Mouse (Mus musculus) neural tube, embryonic 15.5 days (tissue): ENCODE results near the gene Rsu1. TPM values are rescaled to one million over a fixed set of nuclear protein-coding genes. Genes with fewer than 3 reads are reported as not detected.
A peak's percentile ranks its signal among the peaks of the same experiment; 100 is the strongest.

Source experiments
- ATAC-seq: fragments of 200-750 bp; cut with Nextera tagmentation; 2 replicates; pipeline ENCODE4 v1.8.0; 2017; ENCODE audit warnings: mild to moderate bottlenecking, moderate TSS enrichment, moderate library complexity; ENCODE audit not compliant: low FRiP score
- H3K27ac ChIP-seq: fragments of 300-500 bp; sonication (generic); replicated peaks from 2 replicates; pipeline ENCODE4 v1.5.1; 2015; ENCODE audit warnings: mild to moderate bottlenecking, inconsistent platforms
- H3K27me3 ChIP-seq: fragments of 300-500 bp; sonication (generic); replicated peaks from 2 replicates; pipeline ENCODE4 v1.6.1; 2015; ENCODE audit warnings: inconsistent platforms
- H3K36me3 ChIP-seq: fragments of 300-500 bp; sonication (generic); 2 replicates; pipeline ENCODE4 v1.6.1; 2015; ENCODE audit warnings: inconsistent platforms
- H3K4me1 ChIP-seq: fragments of 300-500 bp; sonication (generic); 2 replicates; pipeline ENCODE4 v1.6.1; 2015; ENCODE audit warnings: inconsistent platforms
- H3K4me2 ChIP-seq: fragments of 300-500 bp; sonication (generic); 2 replicates; pipeline ENCODE4 v1.6.1; 2015; ENCODE audit warnings: inconsistent platforms, mild to moderate bottlenecking, moderate library complexity
- H3K4me3 ChIP-seq: fragments of 300-500 bp; sonication (generic); replicated peaks from 2 replicates; pipeline ENCODE4 v1.5.1; 2015; ENCODE audit warnings: mild to moderate bottlenecking, inconsistent platforms
- H3K9ac ChIP-seq: fragments of 300-500 bp; sonication (generic); replicated peaks from 2 replicates; pipeline ENCODE4 v1.6.1; 2015; ENCODE audit warnings: mild to moderate bottlenecking, inconsistent platforms
- H3K9me3 ChIP-seq: fragments of 300-500 bp; sonication (generic); replicated peaks from 2 replicates; pipeline ENCODE4 v1.6.1; 2016; ENCODE audit warnings: inconsistent platforms
- WGBS: fragments of 180-500 bp; shearing (Covaris S2); methylation state at CpG from one replicate; pipeline ENCODE4 v1.1.7; 2015; ENCODE audit warnings: mixed read lengths; 5-methylcytosine and 5-hydroxymethylcytosine counted together
- polyA plus RNA-seq: library from polyadenylated mRNA; unstranded; fragments of >200 nt; fragmentation: Nextera tagmentation; extraction: Ambion mirVana; gene quantifications from 2 replicates; pipeline ENCODE4 v1.2.1, GENCODE M21; 2015

Gene Rsu1
- polyA plus RNA-seq, 1 experiment from 2014 or later, result 78.5 TPM

- no peak overlapping the region for H3K9ac ChIP-seq
- H3K27me3 ChIP-seq, result no peaks in the 10 kb centered on the region
- no peak for ATAC-seq
- 83% methylated on average over 4 of the region's 4 CpGs for WGBS
- H3K4me2 ChIP-seq, result no peak overlapping the region
- no peaks in the 10 kb centered on the region for H3K9me3 ChIP-seq
- H3K4me3 ChIP-seq, result no peak overlapping the region
- H3K4me1 ChIP-seq, result no peaks in the 10 kb centered on the region
- no peak overlapping the region for H3K27ac ChIP-seq
- no peaks in the 10 kb centered on the region for H3K36me3 ChIP-seq
Measured at GRCm38 (mm10) chr2:13263150-13263549, 8.1 kb downstream of the Rsu1 start.

- H3K36me3 ChIP-seq, result peaks cover 10% of the 10 kb centered on the region
- no peak overlapping the region for H3K4me2 ChIP-seq
- no peaks in the 10 kb centered on the region for H3K27me3 ChIP-seq
- no peak overlapping the region for H3K4me3 ChIP-seq
- WGBS, result 98% methylated on average over 2 of the region's 2 CpGs
- no peak overlapping the region for H3K9ac ChIP-seq
- H3K27ac ChIP-seq, result no peak overlapping the region
- ATAC-seq, result no peak
- no peaks in the 10 kb centered on the region for H3K9me3 ChIP-seq
- H3K4me1 ChIP-seq, result no peaks in the 10 kb centered on the region
Measured at GRCm38 (mm10) chr2:13258606-13259005, 12.6 kb downstream of the Rsu1 start.

GRCm38 (mm10) chr2:13240711-13241110, 30.5 kb downstream of the Rsu1 start:
- Histone ChIP-seq H3K4me3 (no peak overlapping the region), H3K4me1 (0 out of 2 replicates have a peak, but pooled peaks cover 3% of the 10 kb centered on the region), H3K36me3 (no peaks in the 10 kb centered on the region), H3K27ac (no peak overlapping the region), H3K27me3 (no peaks in the 10 kb centered on the region), H3K4me2 (no peak overlapping the region), H3K9ac (no peak overlapping the region), H3K9me3 (no peaks in the 10 kb centered on the region)
- no peak; the same call in 1 of the 2 replicates for ATAC-seq
- 22% methylated on average over 9 of the region's 9 CpGs for WGBS

GRCm38 (mm10) chr2:13237140-13237901, 33.9 kb downstream of the Rsu1 start:
- ATAC-seq, result no peak
- Histone ChIP-seq H3K4me1 (peaks cover 16% of the 10 kb centered on the region), H3K36me3 (no peaks in the 10 kb centered on the region), H3K4me3 (no peak overlapping the region), H3K4me2 (no peak overlapping the region), H3K9ac (no peak overlapping the region), H3K27me3 (no peaks in the 10 kb centered on the region), H3K27ac (no peak overlapping the region), H3K9me3 (no peaks in the 10 kb centered on the region)
- 68% methylated on average over 8 of the region's 8 CpGs for WGBS

GRCm38 (mm10) chr2:13235696-13236095, 35.5 kb downstream of the Rsu1 start:
- no peak for ATAC-seq

GRCm38 (mm10) chr2:13234796-13235195, 36.4 kb downstream of the Rsu1 start:
- no peak overlapping the region for H3K9ac ChIP-seq
- H3K36me3 ChIP-seq, result no peaks in the 10 kb centered on the region
- H3K27ac ChIP-seq, result no peak overlapping the region
- no peak overlapping the region for H3K4me2 ChIP-seq
- no peaks in the 10 kb centered on the region for H3K27me3 ChIP-seq
- WGBS, result 92% methylated on average over 10 of the region's 10 CpGs
- H3K4me1 ChIP-seq, result peaks cover 16% of the 10 kb centered on the region
- no peak overlapping the region for H3K4me3 ChIP-seq
- ATAC-seq, result no peak
- no peaks in the 10 kb centered on the region for H3K9me3 ChIP-seq

More at GRCm38 (mm10) chr2:13235696-13236095, 35.5 kb downstream of the Rsu1 start:
- H3K4me3 ChIP-seq, result no peak overlapping the region
- no peak overlapping the region for H3K4me2 ChIP-seq
- H3K27me3 ChIP-seq, result no peaks in the 10 kb centered on the region
- peaks cover 16% of the 10 kb centered on the region for H3K4me1 ChIP-seq
- H3K36me3 ChIP-seq, result no peaks in the 10 kb centered on the region
- no peak overlapping the region for H3K27ac ChIP-seq
- WGBS, result 63% methylated on average over 5 of the region's 5 CpGs
- no peak overlapping the region for H3K9ac ChIP-seq
- H3K9me3 ChIP-seq, result no peaks in the 10 kb centered on the region

- H3K36me3 ChIP-seq, result no peaks in the 10 kb centered on the region
- no peak overlapping the region for H3K9ac ChIP-seq
- no peaks in the 10 kb centered on the region for H3K9me3 ChIP-seq
- no peaks in the 10 kb centered on the region for H3K27me3 ChIP-seq
- no peak overlapping the region for H3K4me3 ChIP-seq
- H3K4me1 ChIP-seq, result peaks cover 16% of the 10 kb centered on the region
- no peak overlapping the region for H3K4me2 ChIP-seq
- H3K27ac ChIP-seq, result no peak overlapping the region
- 15% methylated on average over 7 of the region's 7 CpGs for WGBS
- peak; percentile 26; the same call in 1 of the 2 replicates for ATAC-seq
Measured at GRCm38 (mm10) chr2:13233902-13234301, 37.3 kb downstream of the Rsu1 start.

- Histone ChIP-seq H3K9me3 (no peaks in the 10 kb centered on the region), H3K27ac (no peak overlapping the region), H3K4me1 (peaks cover 16% of the 10 kb centered on the region), H3K4me3 (no peak overlapping the region), H3K4me2 (no peak overlapping the region), H3K36me3 (no peaks in the 10 kb centered on the region), H3K27me3 (no peaks in the 10 kb centered on the region), H3K9ac (no peak overlapping the region)
- no peak for ATAC-seq
- 70% methylated on average over 12 of the region's 12 CpGs for WGBS
Measured at GRCm38 (mm10) chr2:13233254-13233835, 37.9 kb downstream of the Rsu1 start.

- no peak overlapping the region for H3K4me3 ChIP-seq
- peaks cover 16% of the 10 kb centered on the region for H3K4me1 ChIP-seq
- H3K9ac ChIP-seq, result no peak overlapping the region
- no peak overlapping the region for H3K27ac ChIP-seq
- H3K4me2 ChIP-seq, result no peak overlapping the region
- WGBS, result 76% methylated on average over 6 of the region's 6 CpGs
- no peaks in the 10 kb centered on the region for H3K9me3 ChIP-seq
- H3K27me3 ChIP-seq, result no peaks in the 10 kb centered on the region
- ATAC-seq, result no peak
- no peaks in the 10 kb centered on the region for H3K36me3 ChIP-seq
Measured at GRCm38 (mm10) chr2:13232305-13232704, 38.9 kb downstream of the Rsu1 start.

- H3K4me2 ChIP-seq, result no peak overlapping the region
- H3K4me3 ChIP-seq, result no peak overlapping the region
- H3K9ac ChIP-seq, result no peak overlapping the region
- no peak for ATAC-seq
- whole genome bisulfite sequencing, result 87% methylated on average over 3 of the region's 3 CpGs
- H3K4me1 ChIP-seq, result peaks cover 17% of the 10 kb centered on the region
- no peaks in the 10 kb centered on the region for H3K9me3 ChIP-seq
- H3K36me3 ChIP-seq, result no peaks in the 10 kb centered on the region
- no peak overlapping the region for H3K27ac ChIP-seq
- H3K27me3 ChIP-seq, result no peaks in the 10 kb centered on the region
Measured at GRCm38 (mm10) chr2:13229686-13230085, 41.5 kb downstream of the Rsu1 start.

GRCm38 (mm10) chr2:13226031-13226430, 45.2 kb downstream of the Rsu1 start:
- Histone ChIP-seq H3K9ac (no peak overlapping the region), H3K4me2 (no peak overlapping the region), H3K27me3 (no peaks in the 10 kb centered on the region), H3K36me3 (no peaks in the 10 kb centered on the region), H3K4me1 (peaks cover 5% of the 10 kb centered on the region; the same call in 1 of the 2 replicates), H3K4me3 (no peak overlapping the region), H3K9me3 (no peaks in the 10 kb centered on the region), H3K27ac (no peak overlapping the region)
- no peak for ATAC-seq
- WGBS, result 90% methylated on average over 4 of the region's 4 CpGs

GRCm38 (mm10) chr2:13224546-13224945, 46.7 kb downstream of the Rsu1 start:
- H3K4me3 ChIP-seq, result no peak overlapping the region
- H3K4me2 ChIP-seq, result no peak overlapping the region
- no peak overlapping the region for H3K27ac ChIP-seq
- no peaks in the 10 kb centered on the region for H3K36me3 ChIP-seq
- ATAC-seq, result no peak
- H3K27me3 ChIP-seq, result no peaks in the 10 kb centered on the region
- H3K9ac ChIP-seq, result no peak overlapping the region
- 90% methylated on average over 3 of the region's 3 CpGs for WGBS
- no peaks in the 10 kb centered on the region for H3K9me3 ChIP-seq
- peaks cover 5% of the 10 kb centered on the region; the same call in 1 of the 2 replicates for H3K4me1 ChIP-seq
